Mouse (Mus musculus): Measurements from ENCODE around the gene Ankrd36.

GRCm38 (mm10) chr11:5567654-5568053, 1.8 kb upstream of the Ankrd36 start:
- TF ChIP-seq CTCF (conservative IDR thresholded peaks at IDR 0.05; ENCODE audit: low read length) (no peak), POU5F1 (IDR thresholded peaks at IDR 0.05; ENCODE audit: borderline replicate concordance, low read length) (no peak)

Data from E14TG2a.4 (cell line).